Mouse (Mus musculus): ENCODE measurements around the gene Iqcf6.

Gene Iqcf6

DNA sequence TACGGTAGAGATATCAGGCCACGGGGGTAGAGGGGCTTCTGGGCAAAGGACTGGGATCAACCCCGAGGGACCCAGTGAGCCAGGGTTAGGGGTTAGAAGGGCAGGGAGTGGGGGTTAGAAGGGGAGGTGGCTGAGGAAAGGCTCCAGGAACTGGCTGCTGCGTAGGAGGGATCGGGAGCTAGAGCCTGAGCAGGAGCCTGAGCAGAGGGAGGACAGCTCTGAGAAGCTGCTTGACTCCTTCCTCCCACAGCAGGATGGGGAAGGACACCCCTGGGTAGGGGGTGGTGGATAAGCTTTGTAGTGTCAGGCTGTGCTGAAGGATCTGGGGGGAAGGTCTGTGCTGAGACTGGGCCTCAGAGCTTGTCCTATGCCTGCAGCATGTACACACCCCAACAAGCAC is 30.4 kb downstream of the Iqcf6 start:
- no peak for DNase-seq (ENCODE audit: low read depth, low spot score)

DNA sequence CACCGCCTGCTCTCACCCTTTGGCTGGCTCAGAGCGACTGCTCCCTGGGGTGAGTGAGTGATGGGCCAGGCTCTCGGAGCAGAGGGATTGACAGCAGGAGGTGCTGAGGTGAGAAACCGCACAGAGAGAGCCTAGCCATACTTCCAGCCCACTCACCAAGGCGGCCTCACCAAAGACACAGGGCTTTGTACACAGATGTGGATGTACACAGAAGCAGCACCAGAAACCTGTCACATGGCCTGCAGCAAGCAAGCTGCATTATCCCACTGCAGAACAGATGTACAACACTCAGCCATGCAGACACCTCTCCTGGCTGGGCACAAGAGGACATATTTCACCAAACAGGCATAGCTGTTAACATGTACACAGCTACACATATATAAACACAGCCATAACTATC is 31.2 kb downstream of the Iqcf6 start:
- DNase-seq (ENCODE audit: low read depth, low spot score), result no peak

DNA sequence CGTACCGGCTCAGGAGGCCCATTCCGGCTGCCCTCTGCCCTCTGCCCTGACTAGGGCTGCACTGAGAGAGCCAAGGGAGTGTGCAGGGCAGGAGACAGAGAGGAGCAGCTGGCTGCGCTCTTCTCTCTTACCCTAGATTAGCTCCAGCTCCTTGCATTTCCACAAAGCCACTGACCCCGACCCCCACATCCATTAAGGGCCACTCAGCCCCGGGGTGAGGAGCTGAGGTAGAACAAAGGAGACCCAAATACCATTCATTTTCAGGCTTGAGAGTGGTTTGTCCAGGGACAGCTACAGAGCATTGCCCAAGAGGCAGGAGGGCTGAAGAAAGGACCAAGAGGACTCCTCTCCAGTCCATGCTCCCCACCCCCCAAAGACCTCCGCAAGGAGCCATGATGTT is 33.1 kb downstream of the Iqcf6 start:
- no peak for DNase-seq (ENCODE audit: low read depth, low spot score)

DNA sequence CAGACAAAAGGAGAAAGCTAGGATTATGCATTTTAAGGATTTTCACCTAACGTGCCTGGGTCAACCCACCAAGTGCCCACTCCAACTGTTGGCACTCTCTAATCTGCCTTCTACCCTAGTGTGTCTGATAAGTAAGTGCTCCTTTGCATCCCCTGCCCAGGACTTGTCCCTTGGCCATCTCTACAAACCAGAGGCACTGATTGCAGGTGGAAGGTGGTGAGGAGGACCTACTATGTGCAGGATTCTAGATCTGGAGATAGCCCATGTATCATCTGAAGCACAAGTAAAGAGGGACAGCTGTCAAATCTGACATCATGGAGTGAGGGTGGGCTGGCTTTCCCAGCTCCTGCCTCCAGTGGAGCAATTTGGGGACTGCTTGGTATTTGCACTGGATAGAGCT is 33.6 kb downstream of the Iqcf6 start:
- DNase-seq (ENCODE audit: low read depth, low spot score), result no peak

DNA sequence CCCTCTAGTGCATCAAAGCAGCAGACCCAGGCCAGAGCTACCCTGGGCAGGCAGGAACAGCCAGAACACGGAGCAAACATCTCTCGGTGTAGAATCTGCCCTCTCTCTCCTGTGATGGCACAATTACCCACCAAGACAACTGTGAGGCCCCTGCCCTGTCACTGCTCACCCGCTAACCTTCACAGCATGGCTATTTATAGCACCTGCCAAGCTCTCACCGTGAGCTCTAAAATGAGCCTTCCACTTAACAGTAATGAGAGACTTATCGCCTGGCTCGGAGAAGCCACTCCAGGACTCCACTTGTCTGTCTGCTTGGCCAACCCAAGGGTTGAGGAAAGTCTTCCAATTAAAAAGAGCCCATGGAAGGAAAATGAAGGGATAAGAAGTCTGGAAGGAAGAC is 36.8 kb downstream of the Iqcf6 start:
- DNase-seq (ENCODE audit: low read depth, low spot score), result no peak

DNA sequence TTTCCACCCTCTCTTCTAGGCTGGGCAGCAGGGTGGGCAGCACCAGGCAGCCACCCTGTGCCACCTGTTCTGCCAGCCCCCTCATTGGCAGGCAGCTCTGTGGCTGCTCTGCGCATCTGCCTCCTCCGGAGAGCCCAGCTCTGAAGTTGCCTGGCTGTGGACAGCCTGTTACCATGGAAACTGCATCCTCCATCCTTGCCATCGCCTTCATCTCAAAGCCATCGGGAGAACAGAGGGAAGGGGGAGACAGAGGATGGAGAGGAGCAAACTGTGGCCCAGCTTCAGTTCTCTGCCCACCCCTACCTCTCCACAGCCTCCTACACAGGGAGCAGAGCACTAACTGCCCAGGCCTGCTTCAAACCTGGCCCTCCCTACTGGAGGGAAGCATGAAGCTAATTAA is 38.1 kb downstream of the Iqcf6 start:
- DNase-seq (ENCODE audit: low read depth, low spot score), result no peak

DNA sequence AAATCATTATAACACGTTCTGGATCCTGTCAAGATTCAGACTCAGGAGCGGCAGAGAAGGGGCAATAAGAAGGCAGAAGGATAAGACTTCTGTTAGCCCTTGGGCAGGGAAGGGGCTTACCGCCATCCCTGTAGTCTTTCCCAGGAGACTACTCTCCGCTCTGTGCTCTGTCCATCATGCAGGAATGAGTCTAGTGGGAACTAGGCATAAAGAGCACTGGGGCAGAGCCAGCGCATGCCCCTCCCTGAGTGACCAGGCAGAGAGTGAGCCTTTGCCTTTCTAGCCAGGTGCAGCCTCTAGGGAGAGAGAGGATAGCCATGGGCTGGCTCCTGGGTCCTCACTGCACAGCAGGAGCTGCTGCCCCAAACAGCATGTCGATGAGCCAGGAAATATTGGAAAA is 38.5 kb downstream of the Iqcf6 start:
- no peak for DNase-seq (ENCODE audit: low read depth, low spot score)

GRCm38 (mm10) chr9:106673860-106674259 is 47.5 kb downstream of the Iqcf6 start:
- no peak for DNase-seq (ENCODE audit: low read depth, low spot score)

- peak; percentile 79 for DNase-seq (ENCODE audit: low read depth, low spot score)
Measured at GRCm38 (mm10) chr9:106675480-106675879, 49.1 kb downstream of the Iqcf6 start.

- no peak for DNase-seq (ENCODE audit: low read depth, low spot score)
Measured at GRCm38 (mm10) chr9:106675965-106676364, 49.6 kb downstream of the Iqcf6 start.

- no peak for DNase-seq (ENCODE audit: low read depth, low spot score)
Measured at GRCm38 (mm10) chr9:106676571-106676970, 50.2 kb downstream of the Iqcf6 start.
